Mouse (Mus musculus): ENCODE results near the gene Cyp4f13. TPM values are rescaled to one million over a fixed set of nuclear protein-coding genes. Genes with fewer than 3 reads are reported as not detected.

Gene Cyp4f13
- total RNA-seq (2017), result 25.2 to 40.9 TPM (median 37.7 TPM) in 3 replicates

DNA sequence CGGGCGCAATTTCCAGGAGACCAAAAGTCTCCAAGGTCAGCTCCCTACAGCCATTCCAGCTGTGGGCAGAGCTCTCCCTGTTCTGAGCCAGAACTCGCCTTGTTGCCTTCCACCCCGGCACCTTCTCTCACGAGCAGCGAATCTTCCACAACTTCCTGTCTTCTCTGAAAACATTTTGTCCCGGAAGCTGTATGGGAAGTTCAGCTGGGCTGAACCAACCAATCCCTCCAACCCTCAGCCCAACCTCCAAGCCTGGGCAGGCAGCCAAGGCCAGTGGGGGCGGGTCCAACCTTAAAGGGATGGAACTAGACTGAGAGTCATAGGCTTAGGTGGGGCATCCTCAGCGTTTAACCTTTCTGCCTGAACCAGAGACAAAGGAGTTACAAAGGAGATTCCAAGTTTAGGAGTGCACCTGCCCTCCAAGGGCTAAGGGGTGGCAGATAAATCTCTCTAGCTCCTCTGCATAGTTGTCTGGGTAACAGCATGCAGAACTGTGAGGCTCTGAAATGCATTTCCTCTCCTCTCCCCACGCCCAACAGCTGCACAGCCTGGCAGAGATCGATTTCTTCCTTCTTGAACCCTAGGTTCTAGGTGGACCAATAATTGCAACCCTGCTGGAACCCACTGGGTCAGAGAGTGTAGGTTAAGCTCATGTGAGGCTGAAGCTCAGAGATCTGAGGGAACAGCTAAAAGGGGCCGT lies at the start of gene Cyp4f13:
TSS of gene Cyp4f13 (minus strand) at position 188 of the 700 bp plus-strand sequence.
- peak; percentile 96 for ATAC-seq (replicated peaks; ENCODE audit: insufficient number of reproducible peaks, low FRiP score, low TSS enrichment, poor library complexity, severe bottlenecking)

GRCm38 (mm10) chr17:32992699-32993474 lies 45.7 kb upstream of the Cyp4f13 start, which contains the start of gene Zfp952:
Gene Zfp952, plus strand, starts transcription at chr17:32993129.
- ATAC-seq (replicated peaks; ENCODE audit: insufficient number of reproducible peaks, low FRiP score, low TSS enrichment, poor library complexity, severe bottlenecking), result peak; percentile 99

GRCm38 (mm10) chr17:32991965-32992698 lies 44.9 kb upstream of the Cyp4f13 start:
- ATAC-seq (replicated peaks; ENCODE audit: insufficient number of reproducible peaks, low FRiP score, low TSS enrichment, poor library complexity, severe bottlenecking), result no peak

DNA sequence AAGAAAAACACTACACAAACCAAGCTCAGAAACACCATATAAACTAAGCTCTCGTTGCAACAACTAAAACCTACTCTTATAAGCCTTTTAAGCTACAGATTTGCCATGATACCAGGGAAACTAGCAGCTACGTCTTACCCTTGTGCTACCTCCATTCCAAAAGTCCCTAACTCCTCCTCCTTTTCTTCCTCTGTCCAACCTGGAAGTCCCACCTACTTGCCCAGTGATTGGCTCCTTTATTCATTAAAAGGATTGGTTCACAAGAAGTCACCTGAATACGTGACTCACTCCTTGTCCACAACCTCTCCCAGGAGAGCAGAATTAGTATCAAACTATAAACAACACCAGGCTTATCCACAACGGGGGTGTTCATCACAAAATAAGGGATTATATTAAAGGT lies 39.1 kb upstream of the Cyp4f13 start:
- no peak for ATAC-seq (replicated peaks; ENCODE audit: insufficient number of reproducible peaks, low FRiP score, low TSS enrichment, poor library complexity, severe bottlenecking)

DNA sequence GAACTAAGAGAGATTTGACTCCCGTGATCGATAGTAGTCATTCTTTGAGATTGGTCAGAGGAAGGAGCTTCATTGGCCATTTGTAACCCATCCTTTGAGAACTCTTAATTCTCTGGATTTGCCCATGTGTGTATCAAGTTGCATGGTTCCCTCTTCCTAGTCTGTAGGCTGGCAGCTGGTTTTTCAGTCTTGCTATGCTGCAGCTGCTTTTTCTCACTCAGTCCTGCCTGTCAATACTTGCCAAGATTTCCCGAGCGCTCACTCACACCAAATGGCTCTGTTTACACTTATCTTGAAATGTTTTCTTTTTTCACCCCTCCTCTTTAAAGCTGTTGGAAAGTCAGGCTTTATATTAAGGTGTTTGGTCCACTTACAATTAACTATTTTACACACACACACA lies 34.2 kb upstream of the Cyp4f13 start:
- ATAC-seq (replicated peaks; ENCODE audit: insufficient number of reproducible peaks, low FRiP score, low TSS enrichment, poor library complexity, severe bottlenecking), result no peak

DNA sequence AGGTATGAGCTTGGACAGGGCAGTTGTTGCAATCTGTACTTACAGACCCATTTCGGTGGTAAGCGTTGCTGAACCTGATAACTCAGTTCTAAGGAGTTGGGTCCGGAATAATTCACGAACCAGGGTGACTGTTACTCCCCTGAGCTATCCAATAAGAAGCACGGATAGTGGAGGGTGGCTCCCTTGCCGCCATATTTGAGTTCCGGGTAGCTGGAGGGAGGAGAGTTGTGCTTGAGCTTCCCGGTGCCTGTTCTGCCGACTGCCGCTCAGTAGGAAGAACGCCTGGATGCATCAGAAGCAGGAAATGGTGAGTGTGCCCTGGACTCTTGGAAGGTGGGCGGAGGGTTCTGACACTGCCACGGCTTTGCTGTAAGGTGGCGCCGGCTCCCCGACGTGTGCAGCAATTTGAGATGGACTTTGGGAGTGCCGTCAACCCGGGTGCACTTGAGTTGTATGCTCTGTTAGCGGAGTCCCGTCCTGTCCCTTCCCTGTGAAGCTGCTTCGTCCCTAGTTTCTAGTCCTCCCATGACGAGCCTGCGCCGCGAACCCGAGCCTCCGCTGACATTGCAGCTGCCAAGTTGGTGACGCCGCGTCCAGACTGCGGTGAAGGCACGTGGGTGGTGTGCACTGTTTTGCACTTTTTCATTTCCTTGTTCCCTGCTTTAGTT lies 18.6 kb upstream of the Cyp4f13 start, which contains the start of gene Zfp472:
TSS of gene Zfp472 (plus strand) at position 192 of the 668 bp plus-strand sequence.
- ATAC-seq (replicated peaks; ENCODE audit: insufficient number of reproducible peaks, low FRiP score, low TSS enrichment, poor library complexity, severe bottlenecking), result peak; percentile 100

GRCm38 (mm10) chr17:32965253-32965622 lies 18.0 kb upstream of the Cyp4f13 start:
- no peak for ATAC-seq (replicated peaks; ENCODE audit: insufficient number of reproducible peaks, low FRiP score, low TSS enrichment, poor library complexity, severe bottlenecking)

GRCm38 (mm10) chr17:32951441-32951840 lies 4.2 kb upstream of the Cyp4f13 start:
- 0 out of 2 replicates have a peak, but pooled peaks have one; percentile 48 for ATAC-seq (replicated peaks; ENCODE audit: insufficient number of reproducible peaks, low FRiP score, low TSS enrichment, poor library complexity, severe bottlenecking)

- ATAC-seq (replicated peaks; ENCODE audit: insufficient number of reproducible peaks, low FRiP score, low TSS enrichment, poor library complexity, severe bottlenecking), result no peak
Observed at GRCm38 (mm10) chr17:32951006-32951405, 3.8 kb upstream of the Cyp4f13 start.

GRCm38 (mm10) chr17:32950136-32950535 lies 2.9 kb upstream of the Cyp4f13 start:
- no peak for ATAC-seq (replicated peaks; ENCODE audit: insufficient number of reproducible peaks, low FRiP score, low TSS enrichment, poor library complexity, severe bottlenecking)

DNA sequence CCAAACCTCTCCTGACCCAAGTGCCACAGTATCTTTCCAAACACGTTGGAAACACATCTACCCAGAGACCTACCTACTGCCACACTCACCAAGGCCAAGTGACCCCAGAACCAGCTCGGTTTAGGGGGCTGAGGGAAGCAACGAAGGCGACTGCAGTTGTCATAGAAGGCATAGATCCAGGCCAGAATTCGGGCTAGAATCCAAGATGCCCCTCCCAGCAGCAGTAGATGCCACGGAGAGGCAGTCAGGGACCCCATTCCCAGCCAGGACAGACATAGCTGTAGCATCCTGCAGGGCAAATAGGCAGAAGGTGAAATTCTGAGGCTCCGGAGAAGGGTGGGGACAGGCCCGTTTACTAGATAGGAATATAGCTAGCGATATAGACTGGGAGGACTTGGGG lies 486 bp downstream of the Cyp4f13 start:
- ATAC-seq (replicated peaks; ENCODE audit: insufficient number of reproducible peaks, low FRiP score, low TSS enrichment, poor library complexity, severe bottlenecking), result no peak

- ATAC-seq (replicated peaks; ENCODE audit: insufficient number of reproducible peaks, low FRiP score, low TSS enrichment, poor library complexity, severe bottlenecking), result no peak
Observed at GRCm38 (mm10) chr17:32944402-32945035, 2.7 kb downstream of the Cyp4f13 start.

DNA sequence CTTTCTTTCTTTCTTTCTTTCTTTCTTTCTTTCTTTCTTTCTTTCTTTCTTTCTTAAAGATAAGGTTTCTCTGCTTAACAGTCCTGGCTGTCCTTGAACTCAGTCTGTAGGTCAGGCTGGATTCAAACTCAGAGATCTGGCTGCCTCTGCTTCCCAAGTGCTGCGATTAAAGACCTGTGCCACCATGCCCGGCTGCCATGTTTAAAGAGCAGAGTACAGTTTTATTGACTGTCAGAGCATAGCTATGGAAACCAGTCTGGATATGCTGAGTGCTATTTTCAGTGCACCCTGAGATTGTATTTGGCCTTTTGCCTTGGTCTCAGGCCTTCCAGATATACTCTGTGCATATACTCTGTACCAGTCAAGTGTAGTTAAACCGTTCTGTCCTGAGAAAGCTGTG lies 3.5 kb downstream of the Cyp4f13 start:
- ATAC-seq (replicated peaks; ENCODE audit: insufficient number of reproducible peaks, low FRiP score, low TSS enrichment, poor library complexity, severe bottlenecking), result no peak

DNA sequence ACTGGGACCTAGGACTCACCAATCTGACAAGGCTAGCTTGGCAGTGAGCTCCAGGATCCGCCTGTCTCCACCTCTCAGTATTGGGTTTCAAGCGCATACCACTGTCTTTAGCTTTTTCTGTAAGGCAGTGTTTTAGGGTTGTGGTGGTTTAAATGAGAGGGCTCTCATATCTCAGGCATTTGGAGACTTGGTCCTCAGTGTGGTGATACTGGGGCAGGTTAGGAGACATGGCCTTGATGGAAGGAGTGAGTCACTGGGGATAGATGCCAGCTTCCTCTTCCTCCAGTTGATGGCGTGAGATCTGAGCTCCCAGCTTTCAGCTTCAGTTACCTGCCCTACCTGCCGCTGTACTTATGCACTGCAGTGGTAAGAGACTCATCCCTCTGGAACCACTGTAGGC lies 7.4 kb downstream of the Cyp4f13 start:
- ATAC-seq (replicated peaks; ENCODE audit: insufficient number of reproducible peaks, low FRiP score, low TSS enrichment, poor library complexity, severe bottlenecking), result no peak

- ATAC-seq (replicated peaks; ENCODE audit: insufficient number of reproducible peaks, low FRiP score, low TSS enrichment, poor library complexity, severe bottlenecking), result no peak
Observed at GRCm38 (mm10) chr17:32927803-32928202, 19.4 kb downstream of the Cyp4f13 start.

- peak; percentile 81 for ATAC-seq (replicated peaks; ENCODE audit: insufficient number of reproducible peaks, low FRiP score, low TSS enrichment, poor library complexity, severe bottlenecking)
Observed at GRCm38 (mm10) chr17:32924658-32925312, 22.4 kb downstream of the Cyp4f13 start.

- no peak for ATAC-seq (replicated peaks; ENCODE audit: insufficient number of reproducible peaks, low FRiP score, low TSS enrichment, poor library complexity, severe bottlenecking)
Observed at GRCm38 (mm10) chr17:32923681-32924080, 23.5 kb downstream of the Cyp4f13 start.

DNA sequence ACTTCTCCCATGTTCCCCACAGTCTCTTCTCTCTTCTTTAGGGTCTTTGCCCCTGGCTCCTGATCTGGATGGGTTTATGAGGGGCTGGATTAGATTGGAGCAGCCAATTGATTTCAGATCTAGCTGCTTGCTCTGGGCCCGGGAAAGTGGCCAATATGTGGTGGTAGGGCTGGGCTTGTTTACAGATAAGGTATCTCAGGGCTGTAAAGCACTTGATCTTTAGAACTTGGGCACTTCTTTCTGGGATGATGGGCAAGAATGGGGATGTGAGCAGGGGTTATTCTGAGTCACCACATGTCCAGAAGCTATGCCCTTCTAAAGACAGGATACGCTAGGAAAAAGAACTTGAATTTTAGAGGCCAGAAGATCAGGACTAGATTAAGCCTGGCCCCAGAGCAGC lies 28.1 kb downstream of the Cyp4f13 start:
- no peak for ATAC-seq (replicated peaks; ENCODE audit: insufficient number of reproducible peaks, low FRiP score, low TSS enrichment, poor library complexity, severe bottlenecking)
